Mouse (Mus musculus) liver, embryonic 16.5 days (tissue): ENCODE results near the gene Dnaic2. TPM values are rescaled to one million over a fixed set of nuclear protein-coding genes. Genes with fewer than 3 reads are reported as not detected.

Experiments
- ATAC-seq: fragments of 200-750 bp; cut with Nextera tagmentation; 2 replicates; pipeline ENCODE4 v1.8.0; 2017; ENCODE audit warnings: low read depth, mild to moderate bottlenecking, moderate number of reproducible peaks, moderate library complexity
- H3K27ac ChIP-seq: fragments of 300-500 bp; sonication (generic); 2 replicates; pipeline ENCODE4 v1.5.1; 2014; ENCODE audit warnings: mild to moderate bottlenecking, low read length
- H3K27me3 ChIP-seq: fragments of 300-500 bp; sonication (generic); 2 replicates; pipeline ENCODE4 v1.6.1; 2014; ENCODE audit warnings: low read depth, low read length, mixed read lengths; ENCODE audit not compliant: control insufficient read depth, insufficient read depth
- H3K36me3 ChIP-seq: fragments of 300-500 bp; sonication (generic); 2 replicates; pipeline ENCODE4 v1.6.1; 2014; ENCODE audit warnings: mild to moderate bottlenecking; ENCODE audit not compliant: control insufficient read depth, insufficient read depth
- H3K4me1 ChIP-seq: fragments of 300-500 bp; sonication (generic); 2 replicates; pipeline ENCODE4 v1.6.1; 2014; ENCODE audit warnings: low read depth, low read length, mixed read lengths; ENCODE audit not compliant: control insufficient read depth
- H3K4me2 ChIP-seq: fragments of 300-500 bp; sonication (generic); 2 replicates; pipeline ENCODE4 v1.6.1; 2014; ENCODE audit warnings: low read depth, low read length, mixed read lengths
- H3K4me3 ChIP-seq: fragments of 300-500 bp; sonication (generic); 2 replicates; pipeline ENCODE4 v1.5.1; 2014; ENCODE audit warnings: low read depth, mild to moderate bottlenecking, low read length
- H3K9ac ChIP-seq: fragments of 300-500 bp; sonication (generic); 2 replicates; pipeline ENCODE4 v1.6.1; 2014; ENCODE audit warnings: low read depth, low read length
- H3K9me3 ChIP-seq: fragments of 300-500 bp; sonication (generic); replicated peaks from 2 replicates; pipeline ENCODE4 v1.6.1; 2016; ENCODE audit warnings: low read length; ENCODE audit not compliant: control insufficient read depth
- WGBS: fragments of 180-500 bp; shearing (Covaris S2); extraction: QIAGEN DNeasy Blood & Tissue Kit; methylation state at CpG from one replicate; pipeline ENCODE4 v1.1.7; 2014; ENCODE audit not compliant: insufficient replicate concordance; 5-methylcytosine and 5-hydroxymethylcytosine counted together
- polyA plus RNA-seq: library from polyadenylated mRNA; unstranded; fragments of >200 nt; fragmentation: Nextera tagmentation; extraction: Ambion mirVana; gene quantifications from 2 replicates; pipeline ENCODE4 v1.2.1, GENCODE M21; 2015

The Dnaic2 gene
- polyA plus RNA-seq, 1 experiment from 2014 or later, result 1.4 TPM

DNA sequence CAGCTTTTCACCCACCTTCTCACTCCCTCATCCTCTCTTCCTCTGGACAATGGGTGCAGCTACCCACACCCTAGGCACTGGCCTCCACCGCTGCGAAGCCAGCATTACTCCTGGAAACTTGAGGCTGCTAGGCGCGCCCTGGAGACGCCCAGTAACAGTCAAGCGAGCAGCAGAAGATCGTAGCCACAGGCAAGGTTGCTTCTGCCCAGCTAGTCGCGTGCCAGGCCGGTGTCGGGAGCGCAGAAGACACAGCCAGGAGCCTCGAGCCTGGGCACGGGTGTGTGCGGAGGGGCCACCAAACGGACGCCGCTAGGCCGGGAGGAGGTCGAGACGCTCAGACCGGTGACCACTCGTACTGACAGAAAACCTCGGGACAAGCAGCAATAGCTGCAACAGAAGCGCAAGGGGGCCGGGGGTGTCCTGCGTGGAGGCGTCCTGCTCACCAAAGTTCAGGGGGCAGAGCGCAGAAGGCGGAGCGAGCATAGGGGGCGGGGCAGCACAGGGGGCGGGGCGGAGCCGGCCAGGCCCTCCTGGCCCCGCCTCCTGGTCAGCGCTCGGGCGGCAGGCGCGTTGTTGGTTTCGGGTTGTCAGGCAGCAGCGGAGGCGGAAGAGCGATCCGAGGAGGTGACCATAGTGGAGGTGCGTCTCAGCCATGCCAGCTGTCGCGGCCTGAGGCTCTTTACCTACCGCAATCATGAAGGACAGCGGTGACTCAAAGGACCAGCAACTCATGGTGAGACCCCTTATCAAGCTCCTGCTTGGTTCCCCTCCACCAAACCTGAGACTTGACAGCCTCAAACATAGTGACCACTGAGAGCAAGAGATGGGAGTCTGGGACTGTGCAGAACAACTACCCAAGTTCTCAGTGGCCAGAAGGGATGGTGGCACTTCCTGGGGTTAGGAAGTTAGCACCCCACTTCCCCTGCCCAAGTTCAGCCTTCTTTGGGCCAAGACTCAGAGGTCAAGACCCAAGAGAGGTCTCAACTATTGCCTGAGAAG lies 37.9 kb downstream of the Dnaic2 start, which contains the start of gene Kif19a:
Kif19a (plus strand) TSS at position 569 of the 999 bp plus-strand sequence.
- Histone ChIP-seq H3K4me1 (no peaks in the 10 kb centered on the region; the same call in none of the 2 replicates), H3K4me3 (peak within 1 kb of the TSS; percentile 45), H3K9me3 (no peaks in the 10 kb centered on the region), H3K27ac (no peak within 1 kb of the TSS), H3K9ac (no peak within 1 kb of the TSS), H3K27me3 (peaks cover 14% of the 10 kb centered on the region; the same call in 1 of the 2 replicates), H3K4me2 (peak within 1 kb of the TSS; percentile 55), H3K36me3 (no peaks in the 10 kb centered on the region)
- WGBS, result 4% methylated on average over 50 of the region's 51 CpGs
- peak; percentile 75 for ATAC-seq

DNA sequence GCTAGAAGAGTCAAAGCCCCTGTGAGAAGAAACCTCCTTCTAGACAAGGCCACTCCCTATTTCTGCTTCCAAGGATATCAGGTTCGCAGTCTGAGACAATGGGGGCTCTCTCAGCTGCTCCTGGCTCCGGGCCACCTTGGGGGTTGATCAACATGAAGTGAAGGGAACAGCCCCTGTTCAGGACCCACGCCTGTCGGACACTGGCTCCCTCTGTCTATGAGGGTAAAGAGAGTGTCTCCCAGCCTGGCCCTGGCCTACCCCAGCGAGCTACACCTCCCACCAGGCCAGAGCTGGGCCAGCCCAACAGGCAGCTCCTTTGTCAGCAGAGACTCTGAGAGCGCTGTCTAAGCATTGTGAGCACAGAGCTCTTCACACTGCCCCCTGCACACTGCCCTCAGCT lies 42.7 kb downstream of the Dnaic2 start:
- 44% methylated on average over 6 of the region's 6 CpGs for WGBS
- Histone ChIP-seq H3K9me3 (no peaks in the 10 kb centered on the region), H3K4me3 (no peak overlapping the region), H3K27me3 (peaks cover 12% of the 10 kb centered on the region; the same call in 1 of the 2 replicates), H3K4me1 (no peaks in the 10 kb centered on the region; the same call in 1 of the 2 replicates), H3K27ac (no peak overlapping the region), H3K36me3 (no peaks in the 10 kb centered on the region), H3K4me2 (no peak overlapping the region), H3K9ac (no peak overlapping the region)
- no peak for ATAC-seq

DNA sequence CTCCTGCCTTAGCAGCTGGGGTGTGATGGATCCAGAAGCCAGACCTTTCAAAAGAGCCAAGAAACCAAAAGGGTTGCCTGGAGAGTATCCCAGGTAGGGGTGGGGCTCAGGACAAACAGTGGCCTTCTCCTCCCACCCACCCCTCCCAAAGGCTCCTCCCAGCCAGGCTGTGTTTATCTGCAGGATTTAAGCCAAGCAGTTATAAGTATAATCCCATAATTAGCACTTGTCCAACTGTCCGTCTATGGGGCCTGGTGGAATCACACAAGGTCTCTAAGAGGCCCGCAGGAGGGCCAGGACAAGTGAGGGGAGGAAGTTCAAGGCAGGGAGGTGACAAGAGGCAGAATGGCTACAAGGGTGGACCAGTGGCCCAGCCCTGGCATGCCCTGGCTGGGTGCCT lies 44.7 kb downstream of the Dnaic2 start:
- H3K4me1 ChIP-seq, result no peaks in the 10 kb centered on the region
- no peaks in the 10 kb centered on the region for H3K9me3 ChIP-seq
- H3K36me3 ChIP-seq, result no peaks in the 10 kb centered on the region
- WGBS, result 36% methylated on average over 2 of the region's 2 CpGs
- peaks cover 1% of the 10 kb centered on the region; the same call in 1 of the 2 replicates for H3K27me3 ChIP-seq
- no peak overlapping the region for H3K4me2 ChIP-seq
- no peak overlapping the region for H3K9ac ChIP-seq
- H3K27ac ChIP-seq, result no peak overlapping the region
- H3K4me3 ChIP-seq, result no peak overlapping the region
- no peak for ATAC-seq

DNA sequence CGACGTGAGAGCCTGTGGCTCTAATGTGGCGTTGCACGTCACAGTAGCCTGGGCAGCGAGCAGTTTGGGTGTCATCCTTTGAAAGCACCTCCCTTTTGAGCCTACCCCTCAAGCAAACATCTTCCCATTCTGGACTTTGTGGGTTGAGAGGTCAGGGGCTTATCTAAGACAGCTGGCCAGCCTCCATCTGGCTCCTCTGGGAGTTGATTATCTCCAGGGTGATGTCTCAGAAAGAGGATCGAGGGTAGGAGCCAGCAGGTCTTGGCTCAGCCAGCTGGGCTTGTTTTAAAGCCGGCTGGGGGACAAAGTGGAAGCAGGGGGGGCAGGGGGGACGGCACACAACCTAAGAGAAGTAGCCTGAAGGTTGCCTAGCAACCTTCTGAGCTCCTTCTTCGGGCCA lies 52.9 kb downstream of the Dnaic2 start:
- WGBS, result 36% methylated on average over 9 of the region's 9 CpGs
- Histone ChIP-seq H3K27ac (no peak overlapping the region), H3K9ac (no peak overlapping the region), H3K36me3 (no peaks in the 10 kb centered on the region), H3K4me2 (no peak overlapping the region), H3K9me3 (no peaks in the 10 kb centered on the region), H3K27me3 (peaks cover 10% of the 10 kb centered on the region), H3K4me3 (no peak overlapping the region), H3K4me1 (no peaks in the 10 kb centered on the region)
- ATAC-seq, result no peak

DNA sequence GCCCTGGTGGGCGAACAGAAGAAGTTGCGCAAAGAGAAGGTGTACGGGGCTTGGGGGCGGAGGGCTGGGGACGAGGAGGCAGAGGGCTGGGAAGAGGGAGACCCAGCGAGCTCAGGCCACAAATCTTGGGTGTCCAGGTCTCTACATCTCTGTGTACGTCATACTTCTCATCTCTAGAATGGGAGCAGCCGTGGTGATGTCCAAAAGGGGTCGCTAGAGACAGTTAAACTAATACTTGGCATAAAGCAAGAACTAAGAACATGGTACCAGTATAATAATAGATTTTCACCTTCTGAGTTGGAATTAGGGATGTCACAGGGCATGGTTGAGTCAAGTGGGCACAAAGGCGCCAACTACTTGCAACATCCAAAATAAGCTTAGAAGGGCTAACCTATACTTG lies 58.7 kb downstream of the Dnaic2 start:
- Histone ChIP-seq H3K4me2 (no peak overlapping the region), H3K36me3 (no peaks in the 10 kb centered on the region), H3K4me1 (peaks cover 4% of the 10 kb centered on the region; the same call in 1 of the 2 replicates), H3K9ac (no peak overlapping the region), H3K27me3 (peaks cover 62% of the 10 kb centered on the region), H3K4me3 (no peak overlapping the region), H3K9me3 (no peaks in the 10 kb centered on the region), H3K27ac (no peak overlapping the region)
- no peak for ATAC-seq
- WGBS, result 34% methylated on average over 10 of the region's 10 CpGs

DNA sequence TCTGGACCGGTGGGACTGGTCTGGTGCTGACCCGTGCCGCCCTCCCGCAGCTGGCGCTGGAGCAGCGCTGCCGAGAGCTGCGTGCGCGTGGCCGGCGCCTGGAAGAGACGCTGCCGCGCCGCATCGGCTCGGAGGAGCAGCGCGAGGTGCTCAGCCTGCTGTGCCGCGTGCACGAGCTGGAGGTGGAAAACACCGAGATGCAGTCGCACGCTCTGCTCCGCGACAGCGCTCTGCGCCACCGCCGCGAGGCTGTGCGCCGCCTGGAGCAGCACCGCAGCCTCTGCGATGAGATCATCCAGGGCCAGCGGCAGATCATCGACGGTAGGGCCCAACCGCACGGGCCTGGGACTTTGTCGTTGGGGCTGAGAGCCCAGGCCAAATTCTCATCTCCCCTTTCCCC lies 59.1 kb downstream of the Dnaic2 start:
- Histone ChIP-seq H3K4me2 (no peak overlapping the region), H3K27ac (no peak overlapping the region), H3K36me3 (no peaks in the 10 kb centered on the region), H3K4me1 (peaks cover 4% of the 10 kb centered on the region; the same call in 1 of the 2 replicates), H3K4me3 (no peak overlapping the region), H3K9ac (no peak overlapping the region), H3K27me3 (peaks cover 66% of the 10 kb centered on the region), H3K9me3 (no peaks in the 10 kb centered on the region)
- ATAC-seq, result no peak
- 3% methylated on average over 43 of the region's 43 CpGs for WGBS

DNA sequence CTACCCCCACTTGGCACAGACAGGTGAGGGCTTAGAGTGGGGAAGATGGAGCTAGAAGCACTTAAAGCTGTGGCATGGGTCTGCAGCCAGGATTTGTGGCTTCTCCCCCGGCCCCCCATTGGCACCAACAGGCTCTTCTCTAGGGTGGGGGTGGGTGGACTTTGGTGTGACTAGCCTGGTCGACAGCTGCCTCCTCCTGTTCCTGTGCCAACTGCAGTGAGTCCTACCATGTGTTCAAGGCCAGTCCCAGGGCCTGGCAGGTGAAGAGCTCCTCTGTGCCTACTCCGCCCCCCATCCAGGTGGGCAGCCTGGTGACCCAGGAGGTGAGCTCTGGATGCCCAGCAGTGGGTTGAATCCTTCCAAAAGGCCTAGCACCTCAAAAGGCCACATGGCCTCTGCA lies 60.4 kb downstream of the Dnaic2 start:
- H3K27ac ChIP-seq, result no peak overlapping the region
- H3K4me2 ChIP-seq, result no peak overlapping the region
- no peaks in the 10 kb centered on the region for H3K9me3 ChIP-seq
- H3K4me1 ChIP-seq, result peaks cover 4% of the 10 kb centered on the region
- H3K9ac ChIP-seq, result no peak overlapping the region
- no peak for ATAC-seq
- WGBS, result 52% methylated on average over 3 of the region's 3 CpGs
- no peak overlapping the region for H3K4me3 ChIP-seq
- no peaks in the 10 kb centered on the region for H3K36me3 ChIP-seq
- peaks cover 75% of the 10 kb centered on the region for H3K27me3 ChIP-seq

DNA sequence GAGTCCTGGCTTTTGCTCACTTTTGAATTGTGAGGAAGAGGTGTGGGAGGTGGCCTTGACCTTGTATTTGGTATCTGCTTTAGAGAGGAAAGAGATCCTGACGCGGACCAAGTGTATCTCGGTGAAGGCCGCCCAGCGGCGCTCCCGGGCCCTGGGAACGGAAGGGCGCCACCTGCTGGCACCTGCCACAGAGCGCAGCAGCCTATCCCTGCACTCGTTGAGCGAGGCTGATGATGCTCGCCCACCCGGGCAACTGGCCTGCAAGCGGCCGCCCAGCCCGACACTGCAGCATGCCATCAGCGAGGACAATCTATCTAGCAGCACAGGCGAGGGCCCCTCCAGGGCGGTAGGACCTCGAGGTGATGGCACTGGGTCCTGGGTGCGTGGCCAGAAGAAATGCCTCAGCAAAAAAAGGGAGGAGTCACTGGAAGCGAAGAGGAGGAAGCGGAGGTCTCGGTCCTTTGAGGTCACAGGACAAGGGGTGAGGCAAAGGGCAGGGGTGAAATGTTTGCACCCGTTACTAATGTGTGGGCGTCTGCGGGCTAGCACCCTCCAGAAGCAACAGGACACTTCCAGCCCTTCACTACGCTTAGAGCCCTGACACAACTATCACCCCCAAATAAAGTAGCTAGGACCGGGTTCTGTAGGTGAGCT lies 62.0 kb downstream of the Dnaic2 start:
- Histone ChIP-seq H3K27ac (no peak overlapping the region), H3K9me3 (no peaks in the 10 kb centered on the region), H3K4me2 (no peak overlapping the region), H3K27me3 (peaks cover 91% of the 10 kb centered on the region), H3K4me1 (peaks cover 4% of the 10 kb centered on the region), H3K36me3 (no peaks in the 10 kb centered on the region), H3K9ac (no peak overlapping the region), H3K4me3 (no peak overlapping the region)
- 8% methylated on average over 30 of the region's 30 CpGs for WGBS
- ATAC-seq, result peak; percentile 64; the same call in 1 of the 2 replicates

DNA sequence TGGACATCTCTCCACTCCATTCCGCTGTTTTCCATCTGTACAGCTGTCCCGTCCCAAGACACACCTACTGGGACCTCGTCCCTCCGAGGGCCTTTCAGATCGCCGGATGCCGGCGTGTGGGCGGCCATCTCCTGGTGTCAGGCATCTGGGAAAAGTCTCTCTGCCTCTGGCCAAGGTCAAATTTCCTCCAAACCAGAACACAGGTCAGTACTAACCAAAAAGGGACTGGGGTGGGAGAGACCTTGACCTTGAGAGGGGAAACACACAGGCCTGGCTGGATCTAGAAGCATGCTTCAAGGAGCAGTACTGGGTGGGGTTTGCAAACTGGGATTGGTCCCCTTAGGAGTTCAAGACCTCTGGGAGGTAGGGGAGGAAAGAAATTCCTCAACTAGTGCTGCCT lies 62.5 kb downstream of the Dnaic2 start:
- Histone ChIP-seq H3K9me3 (no peaks in the 10 kb centered on the region), H3K4me2 (no peak overlapping the region), H3K27me3 (peaks cover 90% of the 10 kb centered on the region), H3K4me1 (peaks cover 4% of the 10 kb centered on the region), H3K27ac (no peak overlapping the region), H3K9ac (no peak overlapping the region), H3K4me3 (no peak overlapping the region), H3K36me3 (no peaks in the 10 kb centered on the region)
- no peak for ATAC-seq
- WGBS, result 56% methylated on average over 9 of the region's 9 CpGs
